Mouse (Mus musculus): Measurements from ENCODE around the gene Esrra. TPM values are rescaled to one million over a fixed set of nuclear protein-coding genes. Genes with fewer than 3 reads are reported as not detected.

The Esrra gene
- total RNA-seq (2021) = 100 to 1,000 TPM; 146 to 154 TPM

DNA sequence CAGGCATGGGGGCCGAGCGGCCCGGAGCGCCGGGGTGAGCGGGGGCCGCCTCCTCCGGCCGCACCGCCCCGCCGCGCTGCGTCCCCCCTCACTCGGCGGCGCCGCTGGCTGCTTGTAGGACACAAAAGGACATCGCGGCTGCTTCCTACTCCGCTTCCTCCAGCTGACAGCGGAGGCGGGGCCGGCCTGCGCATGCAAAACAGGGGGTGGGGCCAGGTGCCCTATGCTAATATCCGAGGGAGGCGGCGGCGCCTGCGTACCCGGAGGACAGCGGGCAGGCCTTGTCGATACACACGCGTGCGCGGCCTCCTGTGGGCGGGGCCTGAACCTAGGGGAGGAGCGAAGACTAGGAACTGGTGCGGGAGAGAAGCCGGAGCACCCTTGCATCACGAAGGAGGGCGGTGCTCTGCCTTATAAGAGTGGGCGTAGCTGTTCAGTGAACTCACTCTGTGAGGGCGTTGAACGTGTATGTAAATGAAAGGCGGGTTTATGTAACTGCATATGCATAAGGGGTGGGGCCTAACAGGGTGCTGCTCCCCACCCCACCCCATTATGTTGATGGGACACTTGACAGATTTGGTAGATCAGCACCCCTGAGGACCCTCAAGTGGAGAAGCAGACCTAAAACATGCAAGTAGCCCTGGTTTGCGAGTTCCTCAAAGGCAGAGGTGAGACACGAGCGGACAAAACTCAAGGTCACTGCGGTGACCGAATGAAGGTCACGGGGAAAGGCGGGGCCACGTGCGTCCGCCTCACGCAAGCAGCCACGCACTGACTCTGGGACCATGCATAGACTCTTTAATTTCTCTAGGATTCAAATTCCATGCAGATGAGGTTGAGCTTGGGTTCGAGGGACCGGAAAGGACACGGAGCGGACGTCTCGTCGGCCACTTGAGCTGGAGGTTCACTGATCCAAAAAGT, at the start of gene Esrra:
Esrra (minus strand) TSS at position 167 of the 921 bp plus-strand sequence.
- intact Hi-C loops (cut with DNase I) = loop anchor here (10.0 kb wide), 1 partner anchor 273 kb away; no protein-coding TSS in a partner anchor
- DNase-seq = peak; percentile 99 to 100

DNA sequence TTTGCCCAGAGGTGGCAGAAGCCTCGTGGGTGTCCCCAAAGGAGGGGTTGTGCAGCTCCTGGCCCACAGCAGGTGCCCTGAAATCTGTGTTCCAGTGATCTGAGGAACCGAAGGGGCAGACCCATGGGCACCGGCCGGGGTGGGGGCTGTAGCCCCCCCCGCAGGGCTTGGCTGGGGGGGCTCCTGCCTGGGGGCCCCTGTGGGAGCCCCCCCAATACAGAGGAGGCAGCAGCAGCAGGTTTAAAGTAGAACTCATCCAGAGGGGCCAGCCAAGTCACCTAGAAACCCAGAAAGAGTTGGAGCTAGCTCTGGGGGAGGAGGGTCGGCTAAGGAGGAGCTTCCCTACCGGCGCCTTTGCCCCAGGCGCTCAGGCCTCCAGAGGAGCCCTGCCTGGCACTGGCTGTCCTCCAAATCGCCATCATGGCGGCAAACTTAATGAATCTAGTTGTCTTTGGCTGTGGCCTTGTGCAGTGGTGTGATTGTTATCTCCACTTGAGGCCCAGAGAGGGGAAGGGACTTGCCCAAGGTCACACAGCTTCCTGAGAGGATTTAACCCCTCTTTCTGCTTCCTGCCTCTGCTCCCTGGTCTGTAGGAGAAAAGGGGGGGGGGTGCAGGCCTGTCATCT, 49.0 kb upstream of the Esrra start:
- DNase-seq = no peak
- intact Hi-C loops (cut with DNase I) = no loop called here

DNA sequence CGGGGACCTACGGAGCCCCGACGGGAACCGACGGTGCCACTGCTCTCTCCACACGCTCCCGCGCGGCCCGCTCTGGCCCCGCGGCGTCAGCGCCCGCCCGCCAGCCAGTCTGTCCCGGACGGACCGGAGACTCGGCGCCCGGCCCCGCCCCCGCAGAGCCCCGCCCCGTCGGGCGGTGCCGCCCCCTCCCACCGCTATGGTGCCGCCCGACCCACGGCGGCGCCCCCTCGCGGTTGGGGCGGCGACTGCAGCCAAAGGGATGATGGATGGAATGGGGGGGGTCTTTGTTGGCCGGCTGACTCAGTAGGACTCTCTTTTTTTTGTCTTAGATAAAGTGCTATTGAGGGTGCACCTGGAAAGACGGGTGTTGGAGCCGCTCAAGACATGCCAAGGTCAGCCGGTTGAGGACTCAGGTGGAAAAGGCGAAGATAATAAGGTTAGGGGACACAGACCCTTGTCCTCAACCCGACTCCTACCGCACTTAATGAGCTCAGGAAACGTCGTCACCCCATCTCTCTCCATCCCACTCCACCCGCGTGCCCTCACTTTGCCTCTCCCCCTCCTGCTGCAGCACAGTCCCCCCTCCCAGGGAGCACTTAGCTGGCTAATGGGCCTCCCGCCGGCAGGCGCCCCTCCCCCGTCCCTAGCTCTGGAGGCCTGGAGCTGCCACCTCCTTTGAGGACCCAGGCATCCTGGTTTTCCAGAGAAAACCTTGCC, 48.2 kb upstream of the Esrra start:
- DNase-seq = peak; percentile 84 to 85
- intact Hi-C loops (cut with DNase I) = loop anchor here (1.0 kb wide), 2 partner anchors 17 to 46 kb away; no protein-coding TSS in a partner anchor

- DNase-seq = no peak
- intact Hi-C loops (cut with DNase I) = loop anchor here (1.0 kb wide), 2 partner anchors 16 to 45 kb away; no protein-coding TSS in a partner anchor
Measured at GRCm38 (mm10) chr19:6969291-6969664, 47.7 kb upstream of the Esrra start.

DNA sequence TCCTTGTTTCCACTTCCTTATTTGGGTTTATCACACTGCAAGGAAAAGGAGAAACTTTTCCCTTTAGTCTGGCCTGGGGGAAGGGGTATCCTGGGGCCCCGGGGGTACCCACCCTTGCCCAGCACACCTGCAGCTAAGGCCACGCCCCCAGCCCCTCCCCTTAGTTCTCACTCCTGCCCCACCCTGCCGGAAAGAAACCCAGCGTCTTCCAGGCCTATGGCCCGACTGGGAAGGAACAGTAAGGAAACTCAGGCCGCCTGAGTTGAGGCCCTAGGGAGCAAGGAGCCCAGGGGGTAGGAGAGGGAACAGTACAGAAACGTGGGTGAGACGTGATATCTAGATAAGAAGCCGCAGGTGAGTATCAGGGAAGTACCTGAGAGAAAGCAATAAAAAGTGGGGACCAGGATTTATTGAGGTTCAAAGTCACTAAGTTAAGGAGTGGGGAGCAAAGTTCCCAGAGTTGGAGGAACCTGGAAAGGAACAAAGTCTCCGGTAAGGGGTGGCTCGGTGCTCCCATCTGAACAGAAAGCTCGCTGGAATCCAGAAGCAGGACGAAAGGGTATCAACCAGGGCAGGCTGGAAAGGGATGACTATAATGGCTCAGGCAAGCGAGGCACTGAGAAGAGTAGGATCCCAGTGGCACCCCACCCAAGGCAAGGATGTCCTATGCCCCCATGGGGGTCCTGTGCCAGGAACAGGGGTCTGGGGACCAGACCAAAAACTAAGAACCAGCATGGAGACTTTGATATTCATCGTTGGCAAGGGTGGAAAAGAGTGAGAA, 47.1 kb upstream of the Esrra start:
- no peak for DNase-seq
- intact Hi-C loops (cut with DNase I) = loop anchor here (1.0 kb wide), 2 partner anchors 15 to 44 kb away; no protein-coding TSS in a partner anchor

GRCm38 (mm10) chr19:6956461-6956860, 34.8 kb upstream of the Esrra start:
- no peak for DNase-seq
- intact Hi-C loops (cut with DNase I) = no loop called here

GRCm38 (mm10) chr19:6955424-6955823, 33.8 kb upstream of the Esrra start:
- DNase-seq = no peak
- intact Hi-C loops (cut with DNase I) = no loop called here

- intact Hi-C loops (cut with DNase I) = no loop called here
- DNase-seq = no peak
Measured at GRCm38 (mm10) chr19:6954046-6954445, 32.4 kb upstream of the Esrra start.

GRCm38 (mm10) chr19:6952712-6953037, 31.1 kb upstream of the Esrra start:
- peak; percentile 56 to 60 for DNase-seq
- intact Hi-C loops (cut with DNase I) = loop anchor here (1.0 kb wide), 1 partner anchor 17 kb away; no protein-coding TSS in a partner anchor

- intact Hi-C loops (cut with DNase I) = no loop called here
Measured at GRCm38 (mm10) chr19:6951994-6952711, 30.5 kb upstream of the Esrra start.

GRCm38 (mm10) chr19:6951381-6951968, 29.9 kb upstream of the Esrra start:
- DNase-seq = peak; percentile 94
- intact Hi-C loops (cut with DNase I) = no loop called here

More at GRCm38 (mm10) chr19:6951994-6952711, 30.5 kb upstream of the Esrra start:
- DNase-seq = peak; percentile 84 to 86

DNA sequence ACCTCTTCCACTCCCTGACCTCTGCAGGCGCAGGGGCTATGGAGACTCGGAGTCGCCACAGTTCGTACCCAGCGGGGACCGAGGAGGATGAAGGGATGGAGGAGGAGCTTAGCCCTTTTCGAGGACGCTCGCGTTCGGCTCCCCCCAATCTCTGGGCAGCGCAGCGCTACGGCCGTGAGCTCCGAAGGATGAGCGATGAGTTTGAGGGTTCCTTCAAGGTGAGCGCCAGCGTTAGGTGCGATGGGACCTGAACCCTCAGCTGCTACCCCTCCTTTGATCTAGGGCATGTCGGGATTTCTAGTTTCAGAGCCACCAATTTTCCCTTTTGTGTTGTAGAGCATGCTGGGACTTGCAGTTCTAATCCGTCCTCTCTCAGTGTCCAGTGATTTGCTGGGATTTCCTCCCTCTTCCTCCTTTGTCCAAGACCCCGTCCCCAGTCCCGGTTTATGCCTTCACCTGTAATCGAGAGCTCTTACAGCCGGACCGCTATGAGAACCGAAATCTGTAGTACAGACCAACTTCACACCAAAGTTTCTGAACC, 29.1 kb upstream of the Esrra start:
- DNase-seq = peak; percentile 52 to 65
- intact Hi-C loops (cut with DNase I) = loop anchor here (1.0 kb wide), 1 partner anchor 8 kb away; the partner anchor contains the start of gene Gpr137

DNA sequence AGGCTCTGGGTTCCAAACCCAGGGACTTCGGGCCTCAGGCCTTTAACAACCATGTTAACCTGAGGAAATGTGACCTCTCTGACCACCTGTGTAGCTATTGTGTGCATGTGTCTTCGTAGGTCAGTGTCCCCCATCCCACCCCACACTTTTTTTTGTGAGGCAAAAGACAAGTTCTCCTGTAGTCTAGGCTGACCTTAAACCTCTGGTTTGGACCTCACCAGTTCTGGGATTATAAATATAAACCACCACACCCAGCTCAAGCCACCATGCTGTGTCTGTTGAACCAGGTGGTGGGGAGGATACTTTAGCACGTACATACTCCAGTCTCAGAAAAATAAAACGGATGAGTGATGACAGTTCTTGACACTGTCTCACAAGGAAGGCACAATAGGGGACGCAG, 28.3 kb upstream of the Esrra start:
- intact Hi-C loops (cut with DNase I) = loop anchor here (1.0 kb wide), 1 partner anchor 8 kb away; the partner anchor contains the start of gene Gpr137

DNA sequence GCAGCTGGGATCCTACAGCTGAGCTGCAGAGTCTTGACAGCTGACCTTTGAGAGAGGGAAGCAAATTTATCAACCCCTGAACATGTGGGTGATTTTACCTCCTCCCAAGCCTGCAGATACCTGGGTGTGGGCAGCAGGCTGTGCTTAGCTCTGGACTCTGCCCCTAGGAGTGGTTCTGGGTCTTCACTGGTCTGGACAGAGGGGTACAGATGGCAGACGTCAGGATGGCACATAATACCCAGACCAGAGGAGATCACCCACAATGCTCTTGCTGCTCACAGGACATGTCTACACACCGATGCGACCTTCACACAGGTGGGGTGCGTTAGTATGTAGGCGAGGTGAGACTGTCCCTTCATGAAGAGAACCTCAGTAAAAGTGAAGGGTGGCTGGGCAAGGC, 27.9 kb upstream of the Esrra start:
- no peak for DNase-seq
- intact Hi-C loops (cut with DNase I) = no loop called here

More for the DNA sequence above, 28.3 kb upstream of the Esrra start:
- no peak for DNase-seq

GRCm38 (mm10) chr19:6948186-6948585, 26.6 kb upstream of the Esrra start:
- DNase-seq = no peak
- intact Hi-C loops (cut with DNase I) = no loop called here

DNA sequence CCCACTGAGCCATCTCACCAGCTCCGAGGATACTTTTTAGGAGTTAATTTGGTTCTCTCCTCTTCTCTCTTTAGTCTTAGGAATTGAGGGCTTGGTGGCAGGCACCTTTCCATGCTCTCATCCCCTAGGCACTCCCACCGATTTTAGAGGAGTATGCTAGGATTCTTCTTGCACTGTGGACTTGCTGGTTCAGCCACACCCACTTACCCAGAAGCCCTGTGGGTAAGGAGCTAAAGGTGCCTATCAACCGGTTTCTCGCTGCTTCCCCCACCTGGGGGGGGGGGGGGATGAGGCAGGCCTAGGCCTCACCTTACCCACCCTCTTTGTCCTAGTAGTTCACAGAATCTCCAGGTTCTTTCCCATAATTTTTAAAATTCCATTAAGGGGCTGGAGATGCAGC, 26.1 kb upstream of the Esrra start:
- intact Hi-C loops (cut with DNase I) = no loop called here
- no peak for DNase-seq

DNA sequence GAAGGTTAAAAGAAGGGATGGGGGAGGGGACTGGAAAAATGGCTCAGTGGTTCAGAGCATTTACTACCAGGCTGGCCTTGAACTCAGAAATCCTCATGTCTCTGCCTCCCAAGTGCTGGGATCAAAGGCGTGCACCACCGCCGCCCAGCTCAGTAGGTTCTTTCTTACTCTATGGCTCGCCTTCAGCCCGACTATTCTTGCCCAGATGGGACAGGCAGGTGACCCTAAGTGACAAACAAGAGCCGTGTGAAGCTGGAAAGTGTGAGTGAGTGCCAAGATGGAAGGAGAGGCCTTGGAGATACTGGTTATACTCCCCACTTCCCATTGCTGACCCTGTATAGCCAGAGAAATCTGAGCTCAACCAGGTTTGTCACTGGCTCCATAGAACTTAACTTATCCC, 22.1 kb upstream of the Esrra start:
- DNase-seq = no peak
- intact Hi-C loops (cut with DNase I) = loop anchor here (2.0 kb wide), 1 partner anchor 699 kb away; no protein-coding TSS in a partner anchor

DNA sequence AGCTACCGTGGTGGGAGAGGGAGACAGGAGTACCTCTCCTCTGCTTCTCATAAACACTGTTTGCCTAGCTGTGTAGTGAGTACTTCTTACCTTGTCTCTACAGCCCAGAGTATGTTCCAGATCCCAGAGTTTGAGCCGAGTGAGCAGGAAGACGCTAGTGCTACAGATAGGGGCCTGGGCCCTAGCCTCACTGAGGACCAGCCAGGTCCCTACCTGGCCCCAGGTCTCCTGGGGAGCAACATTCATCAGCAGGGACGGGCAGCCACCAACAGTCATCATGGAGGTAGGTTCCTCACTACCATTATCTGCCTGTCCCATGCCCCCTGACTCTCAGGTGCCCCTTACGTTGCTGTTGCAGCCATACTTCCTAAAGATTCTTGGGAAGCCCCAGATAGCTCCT, 21.2 kb upstream of the Esrra start:
- no peak for DNase-seq
- intact Hi-C loops (cut with DNase I) = loop anchor here (1.0 kb wide), 1 partner anchor 8 kb away; no protein-coding TSS in a partner anchor

Measured in heart, postnatal 36 days (tissue).